ENCODE assay signal across 14 mouse cellular contexts in the genomic region with DNA sequence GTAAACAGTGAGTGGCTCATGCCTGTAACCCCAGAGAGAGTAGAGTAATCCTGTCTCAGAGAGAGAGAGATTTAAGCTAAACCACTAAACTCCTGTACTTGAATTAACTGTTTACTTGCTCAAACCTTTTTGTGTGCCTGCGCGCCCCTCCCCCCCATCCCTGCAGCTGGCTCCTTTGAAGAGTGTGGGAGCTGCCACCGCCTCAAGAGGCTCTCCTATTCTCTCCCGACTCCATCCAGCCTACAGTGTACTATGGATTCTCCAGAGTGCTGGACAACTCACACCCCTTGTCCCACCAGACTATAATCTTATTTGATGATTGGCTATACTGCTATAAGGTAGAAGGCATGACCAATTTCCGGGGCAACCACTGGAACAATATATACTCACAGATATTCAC.
"Had no signal": no experiment of that assay in that cellular context is flagged by ENCODE, and none has a peak within 500 bp of the region (broad histone marks: within the 10 kb centered on the region; RNA-seq: fewer than 3 reads in every experiment).

No protein-coding gene starts in this region.

- H3K36me3 ChIP-seq: lung, embryonic 15.5 days had no signal

- H3K27ac ChIP-seq: layer of hippocampus, adult 2 months; limb, embryonic 12.5 days; liver, embryonic 13.5 days; lung, embryonic 15.5 days; macrophage; stomach, postnatal 0 days had no signal

- H3K9me3 ChIP-seq: limb, embryonic 12.5 days; liver, embryonic 13.5 days; lung, embryonic 15.5 days; megakaryocyte, embryonic 14.5 days had no signal

- ATAC-seq: liver, postnatal 0 days had no signal

- DNase-seq: kidney, postnatal 10 days; kidney, postnatal 4 days; liver; liver, embryonic 13.5 days; liver, postnatal 0 days; lung, postnatal 14 days; thymus, adult 2 months; thymus, postnatal 25 days had no signal

- H3K4me3 ChIP-seq: layer of hippocampus, adult 2 months; limb, embryonic 12.5 days; liver, embryonic 13.5 days; lung, embryonic 15.5 days; megakaryocyte, embryonic 14.5 days had no signal

- H3K4me1 ChIP-seq: lung, embryonic 15.5 days had no signal

- H3K9ac ChIP-seq: limb, embryonic 12.5 days; liver, embryonic 13.5 days; liver, postnatal 0 days; lung, embryonic 15.5 days had no signal

- H3K4me2 ChIP-seq: limb, embryonic 12.5 days; liver, embryonic 13.5 days; lung, embryonic 15.5 days had no signal

- H3K27me3 ChIP-seq: limb, embryonic 12.5 days; liver, embryonic 13.5 days; lung, embryonic 15.5 days; megakaryocyte, embryonic 14.5 days had no signal
